Mouse (Mus musculus) limb, embryonic 15.5 days (tissue): Measurements from ENCODE around the gene Cd79b. TPM values are rescaled to one million over a fixed set of nuclear protein-coding genes. Genes with fewer than 3 reads are reported as not detected.

ENCODE experiments used
- ATAC-seq: fragments of 200-750 bp; cut with Nextera tagmentation; 2 replicates; pipeline ENCODE4 v1.8.0; 2017; ENCODE audit warnings: low read depth, moderate TSS enrichment; ENCODE audit not compliant: insufficient number of reproducible peaks, low FRiP score, low TSS enrichment
- H3K27ac ChIP-seq: fragments of 300-500 bp; sonication (generic); 2 replicates; pipeline ENCODE4 v1.5.1; 2015; ENCODE audit warnings: moderate library complexity, mild to moderate bottlenecking, inconsistent platforms
- H3K27me3 ChIP-seq: fragments of 300-500 bp; sonication (generic); 2 replicates; pipeline ENCODE4 v1.6.1; 2015; ENCODE audit warnings: inconsistent platforms
- H3K36me3 ChIP-seq: fragments of 300-500 bp; sonication (generic); 2 replicates; pipeline ENCODE4 v1.6.1; 2015; ENCODE audit warnings: inconsistent platforms
- H3K4me1 ChIP-seq: fragments of 300-500 bp; sonication (generic); 2 replicates; pipeline ENCODE4 v1.6.1; 2015; ENCODE audit warnings: inconsistent platforms
- H3K4me2 ChIP-seq: fragments of 300-500 bp; sonication (generic); 2 replicates; pipeline ENCODE4 v1.6.1; 2015; ENCODE audit warnings: mild to moderate bottlenecking, inconsistent platforms
- H3K4me3 ChIP-seq: fragments of 300-500 bp; sonication (generic); 2 replicates; pipeline ENCODE4 v1.5.1; 2015; ENCODE audit warnings: mild to moderate bottlenecking, inconsistent platforms
- H3K9ac ChIP-seq: fragments of 300-500 bp; sonication (generic); 2 replicates; pipeline ENCODE4 v1.6.1; 2015; ENCODE audit warnings: inconsistent platforms
- H3K9me3 ChIP-seq: fragments of 300-500 bp; sonication (generic); 2 replicates; pipeline ENCODE4 v1.6.1; 2016; ENCODE audit warnings: inconsistent platforms
- WGBS: fragments of 180-500 bp; shearing (Covaris S2); methylation state at CpG from one replicate; pipeline ENCODE4 v1.1.7; 2015; 5-methylcytosine and 5-hydroxymethylcytosine counted together
- polyA plus RNA-seq: library from polyadenylated mRNA; unstranded; fragments of >200 nt; fragmentation: Nextera tagmentation; extraction: Ambion mirVana; gene quantifications from 2 replicates; pipeline ENCODE4 v1.2.1, GENCODE M21; 2015

Cd79b gene
- polyA plus RNA-seq, 1 experiment from 2014 or later = 3.7 TPM

GRCm38 (mm10) chr11:106271794-106272643 is 42.5 kb downstream of the Cd79b start:
- no peak for ATAC-seq
- Histone ChIP-seq H3K4me1 (peaks cover 78% of the 10 kb centered on the region), H3K9me3 (no peaks in the 10 kb centered on the region), H3K27ac (peak overlapping the region; percentile 97), H3K4me2 (peak overlapping the region; percentile 72), H3K9ac (peak overlapping the region; percentile 99), H3K36me3 (peaks cover 8% of the 10 kb centered on the region), H3K4me3 (peak overlapping the region; percentile 99), H3K27me3 (no peaks in the 10 kb centered on the region)
- WGBS = under 1% methylated on average over 41 of the region's 41 CpGs

- H3K9ac ChIP-seq = peak overlapping the region; percentile 99; the same call in 1 of the 2 replicates
- no peaks in the 10 kb centered on the region for H3K27me3 ChIP-seq
- H3K36me3 ChIP-seq = peaks cover 16% of the 10 kb centered on the region
- H3K9me3 ChIP-seq = no peaks in the 10 kb centered on the region
- 25% methylated on average over 5 of the region's 5 CpGs for WGBS
- H3K4me2 ChIP-seq = peak overlapping the region; percentile 72
- H3K4me3 ChIP-seq = peak overlapping the region; percentile 99
- peak overlapping the region; percentile 97 for H3K27ac ChIP-seq
- no peak for ATAC-seq
- peaks cover 75% of the 10 kb centered on the region for H3K4me1 ChIP-seq
Measured at GRCm38 (mm10) chr11:106271131-106271793, 43.3 kb downstream of the Cd79b start.

- peak overlapping the region; percentile 26 for H3K4me3 ChIP-seq
- 16% methylated on average over 3 of the region's 3 CpGs for WGBS
- peaks cover 54% of the 10 kb centered on the region for H3K4me1 ChIP-seq
- H3K27ac ChIP-seq = peak overlapping the region; percentile 90
- no peaks in the 10 kb centered on the region for H3K9me3 ChIP-seq
- H3K4me2 ChIP-seq = peak overlapping the region; percentile 44
- ATAC-seq = no peak
- H3K9ac ChIP-seq = no peak overlapping the region
- H3K27me3 ChIP-seq = no peaks in the 10 kb centered on the region
- peaks cover 38% of the 10 kb centered on the region for H3K36me3 ChIP-seq
Measured at GRCm38 (mm10) chr11:106269060-106269431, 45.5 kb downstream of the Cd79b start.

- 10% methylated on average over 8 of the region's 8 CpGs for WGBS
- Histone ChIP-seq H3K4me1 (peaks cover 49% of the 10 kb centered on the region), H3K4me3 (peak overlapping the region; percentile 26), H3K36me3 (peaks cover 44% of the 10 kb centered on the region), H3K9ac (0 out of 2 replicates have a peak overlapping the region, but pooled peaks have one; percentile 14), H3K27me3 (no peaks in the 10 kb centered on the region), H3K27ac (peak overlapping the region; percentile 90), H3K4me2 (peak overlapping the region; percentile 44), H3K9me3 (no peaks in the 10 kb centered on the region)
- no peak for ATAC-seq
Measured at GRCm38 (mm10) chr11:106268326-106269059, 46.1 kb downstream of the Cd79b start.

GRCm38 (mm10) chr11:106267871-106268270 is 46.7 kb downstream of the Cd79b start:
- no peaks in the 10 kb centered on the region for H3K27me3 ChIP-seq
- 31% methylated on average over 5 of the region's 5 CpGs for WGBS
- H3K9ac ChIP-seq = no peak overlapping the region
- peaks cover 50% of the 10 kb centered on the region for H3K36me3 ChIP-seq
- H3K4me3 ChIP-seq = peak overlapping the region; percentile 26
- peak overlapping the region; percentile 90 for H3K27ac ChIP-seq
- H3K9me3 ChIP-seq = no peaks in the 10 kb centered on the region
- peak overlapping the region; percentile 44 for H3K4me2 ChIP-seq
- peaks cover 46% of the 10 kb centered on the region for H3K4me1 ChIP-seq
- ATAC-seq = no peak

- H3K27me3 ChIP-seq = no peaks in the 10 kb centered on the region
- no peak overlapping the region for H3K9ac ChIP-seq
- peak overlapping the region; percentile 44 for H3K4me2 ChIP-seq
- H3K9me3 ChIP-seq = no peaks in the 10 kb centered on the region
- H3K27ac ChIP-seq = peak overlapping the region; percentile 90
- peaks cover 55% of the 10 kb centered on the region for H3K36me3 ChIP-seq
- no peak for ATAC-seq
- WGBS = 43% methylated on average over 15 of the region's 15 CpGs
- peak overlapping the region; percentile 26 for H3K4me3 ChIP-seq
- peaks cover 46% of the 10 kb centered on the region for H3K4me1 ChIP-seq
Measured at GRCm38 (mm10) chr11:106267311-106267852, 47.2 kb downstream of the Cd79b start.

- H3K36me3 ChIP-seq = peaks cover 64% of the 10 kb centered on the region
- peak overlapping the region; percentile 26; the same call in 1 of the 2 replicates for H3K4me3 ChIP-seq
Measured at GRCm38 (mm10) chr11:106266431-106266830, 48.1 kb downstream of the Cd79b start.

GRCm38 (mm10) chr11:106265570-106265969 is 49.0 kb downstream of the Cd79b start:
- no peaks in the 10 kb centered on the region for H3K9me3 ChIP-seq
- WGBS = 85% methylated on average over 4 of the region's 4 CpGs
- no peak overlapping the region for H3K9ac ChIP-seq
- no peak overlapping the region for H3K4me3 ChIP-seq
- no peak overlapping the region for H3K4me2 ChIP-seq
- peaks cover 71% of the 10 kb centered on the region for H3K36me3 ChIP-seq
- H3K27me3 ChIP-seq = no peaks in the 10 kb centered on the region
- peaks cover 35% of the 10 kb centered on the region for H3K4me1 ChIP-seq
- H3K27ac ChIP-seq = no peak overlapping the region
- ATAC-seq = no peak

More at GRCm38 (mm10) chr11:106266431-106266830, 48.1 kb downstream of the Cd79b start:
- no peak for ATAC-seq
- WGBS = 84% methylated on average over 10 of the region's 10 CpGs
- Histone ChIP-seq H3K4me2 (peak overlapping the region; percentile 44), H3K27me3 (no peaks in the 10 kb centered on the region), H3K27ac (peak overlapping the region; percentile 90; the same call in 1 of the 2 replicates), H3K9me3 (no peaks in the 10 kb centered on the region), H3K4me1 (peaks cover 43% of the 10 kb centered on the region), H3K9ac (no peak overlapping the region)

- H3K9me3 ChIP-seq = no peaks in the 10 kb centered on the region
- no peaks in the 10 kb centered on the region for H3K27me3 ChIP-seq
- no peak for ATAC-seq
- H3K4me3 ChIP-seq = no peak overlapping the region
- no peak overlapping the region for H3K9ac ChIP-seq
- H3K4me2 ChIP-seq = no peak overlapping the region
- WGBS = 90% methylated on average over 15 of the region's 15 CpGs
- peaks cover 70% of the 10 kb centered on the region for H3K36me3 ChIP-seq
- no peak overlapping the region for H3K27ac ChIP-seq
- peaks cover 29% of the 10 kb centered on the region for H3K4me1 ChIP-seq
Measured at GRCm38 (mm10) chr11:106264988-106265387, 49.6 kb downstream of the Cd79b start.

- no peak for ATAC-seq
- 82% methylated on average over 9 of the region's 9 CpGs for WGBS
Measured at GRCm38 (mm10) chr11:106263963-106264362, 50.6 kb downstream of the Cd79b start.

More at GRCm38 (mm10) chr11:106263963-106264362, 50.6 kb downstream of the Cd79b start:
- no peak overlapping the region for H3K27ac ChIP-seq
- peaks cover 22% of the 10 kb centered on the region for H3K4me1 ChIP-seq
- H3K36me3 ChIP-seq = peaks cover 75% of the 10 kb centered on the region
- H3K27me3 ChIP-seq = no peaks in the 10 kb centered on the region
- no peak overlapping the region for H3K4me2 ChIP-seq
- no peak overlapping the region for H3K9ac ChIP-seq
- H3K9me3 ChIP-seq = no peaks in the 10 kb centered on the region
- no peak overlapping the region for H3K4me3 ChIP-seq
